Mouse (Mus musculus): Measurements from ENCODE around the gene Sept12. TPM values are rescaled to one million over a fixed set of nuclear protein-coding genes. Genes with fewer than 3 reads are reported as not detected.

Gene Sept12
- polyA plus RNA-seq, 1 experiment from 2014 or later: not detected

- Histone ChIP-seq H3K27ac (no peak overlapping the region), H3K9me3 (no peaks in the 10 kb centered on the region), H3K27me3 (replicated peaks) (no peaks in the 10 kb centered on the region), H3K4me3 (replicated peaks) (peak overlapping the region; percentile 33), H3K9ac (no peak overlapping the region), H3K4me2 (peak overlapping the region; percentile 42), H3K36me3 (no peaks in the 10 kb centered on the region), H3K4me1 (peaks cover 8% of the 10 kb centered on the region; the same call in 1 of the 2 replicates)
- no peak for ATAC-seq (ENCODE audit: insufficient read depth, low FRiP score, low read depth)
- 74% methylated on average over 12 of the region's 12 CpGs for WGBS
These were observed 10.4 kb upstream of the Sept12 start for GRCm38 (mm10) chr16:5008076-5008475.

GRCm38 (mm10) chr16:5007492-5007891 is 9.8 kb upstream of the Sept12 start:
- H3K9ac ChIP-seq: no peak overlapping the region
- H3K36me3 ChIP-seq: no peaks in the 10 kb centered on the region
- 0 out of 2 replicates have a peak overlapping the region, but pooled peaks have one; percentile 12 for H3K27ac ChIP-seq
- ATAC-seq (ENCODE audit: insufficient read depth, low FRiP score, low read depth): peak; percentile 41; the same call in 1 of the 2 replicates
- H3K9me3 ChIP-seq: no peaks in the 10 kb centered on the region
- peaks cover 4% of the 10 kb centered on the region; the same call in 1 of the 2 replicates for H3K4me1 ChIP-seq
- peak overlapping the region; percentile 33 for H3K4me3 ChIP-seq (replicated peaks)
- no peaks in the 10 kb centered on the region for H3K27me3 ChIP-seq (replicated peaks)
- WGBS: 29% methylated on average over 6 of the region's 6 CpGs
- peak overlapping the region; percentile 42 for H3K4me2 ChIP-seq

DNA sequence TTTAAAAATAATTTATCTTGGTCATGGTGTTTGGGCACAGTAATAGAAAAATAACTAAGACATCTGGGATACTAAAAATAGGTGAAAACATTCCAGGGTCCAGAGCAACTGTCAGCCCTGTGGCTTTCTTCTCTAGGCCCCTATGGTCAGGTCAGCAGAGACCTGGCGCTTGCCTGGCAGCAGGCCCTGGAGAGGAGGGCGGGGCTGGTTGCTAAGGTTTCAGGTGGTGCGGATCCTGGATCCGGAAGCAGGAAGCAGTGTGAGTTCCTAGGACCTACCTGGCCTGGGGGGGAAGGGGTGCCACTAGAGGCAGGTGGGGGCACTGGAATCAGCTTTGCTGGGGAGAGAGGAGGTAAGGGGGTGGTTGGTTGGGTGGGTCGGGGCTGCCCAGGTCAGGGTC is 9.4 kb upstream of the Sept12 start, which contains the start of gene Smim22:
Gene Smim22 (plus strand): TSS at position 222 of the 400 bp plus-strand sequence.
- Histone ChIP-seq H3K36me3 (no peaks in the 10 kb centered on the region), H3K4me3 (replicated peaks) (peak within 1 kb of the TSS; percentile 33), H3K27ac (0 out of 2 replicates have a peak within 1 kb of the TSS, but pooled peaks have one; percentile 12), H3K9ac (no peak within 1 kb of the TSS), H3K9me3 (no peaks in the 10 kb centered on the region), H3K4me1 (peaks cover under 1% of the 10 kb centered on the region; the same call in 1 of the 2 replicates), H3K27me3 (replicated peaks) (no peaks in the 10 kb centered on the region), H3K4me2 (peak within 1 kb of the TSS; percentile 42)
- WGBS: 39% methylated on average over 5 of the region's 5 CpGs
- peak; percentile 78 for ATAC-seq (ENCODE audit: insufficient read depth, low FRiP score, low read depth)

GRCm38 (mm10) chr16:5000611-5001010 is 3.0 kb upstream of the Sept12 start:
- Histone ChIP-seq H3K27ac (no peak overlapping the region), H3K4me1 (no peaks in the 10 kb centered on the region), H3K9me3 (no peaks in the 10 kb centered on the region), H3K4me3 (replicated peaks) (no peak overlapping the region), H3K4me2 (no peak overlapping the region), H3K27me3 (replicated peaks) (no peaks in the 10 kb centered on the region), H3K36me3 (no peaks in the 10 kb centered on the region), H3K9ac (no peak overlapping the region)
- no peak for ATAC-seq (ENCODE audit: insufficient read depth, low FRiP score, low read depth)
- WGBS: 62% methylated on average over 3 of the region's 3 CpGs

DNA sequence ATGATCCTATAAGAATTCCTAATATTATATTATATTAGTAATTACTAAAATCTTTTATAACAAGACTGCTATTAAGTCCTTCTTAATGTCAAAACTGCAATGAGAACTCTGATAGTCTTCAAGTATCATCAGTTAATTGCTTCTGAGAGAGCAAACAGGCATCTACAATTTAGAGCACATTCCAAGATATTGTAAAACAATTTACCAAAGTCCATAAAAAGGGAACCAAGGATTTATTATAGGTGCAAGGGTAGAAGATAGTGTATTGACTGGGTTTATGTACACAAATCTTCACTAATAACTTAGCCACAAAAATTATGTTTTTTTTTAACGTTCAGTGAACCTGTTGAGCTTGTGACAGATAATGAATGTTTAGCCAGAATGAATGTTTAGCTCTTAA is 1.3 kb upstream of the Sept12 start:
- 32% methylated on average over 1 of the region's 1 CpGs for WGBS
- Histone ChIP-seq H3K9ac (no peak overlapping the region), H3K4me2 (no peak overlapping the region), H3K4me3 (replicated peaks) (no peak overlapping the region), H3K27me3 (replicated peaks) (no peaks in the 10 kb centered on the region), H3K36me3 (no peaks in the 10 kb centered on the region), H3K27ac (no peak overlapping the region), H3K4me1 (no peaks in the 10 kb centered on the region), H3K9me3 (no peaks in the 10 kb centered on the region)
- no peak for ATAC-seq (ENCODE audit: insufficient read depth, low FRiP score, low read depth)

DNA sequence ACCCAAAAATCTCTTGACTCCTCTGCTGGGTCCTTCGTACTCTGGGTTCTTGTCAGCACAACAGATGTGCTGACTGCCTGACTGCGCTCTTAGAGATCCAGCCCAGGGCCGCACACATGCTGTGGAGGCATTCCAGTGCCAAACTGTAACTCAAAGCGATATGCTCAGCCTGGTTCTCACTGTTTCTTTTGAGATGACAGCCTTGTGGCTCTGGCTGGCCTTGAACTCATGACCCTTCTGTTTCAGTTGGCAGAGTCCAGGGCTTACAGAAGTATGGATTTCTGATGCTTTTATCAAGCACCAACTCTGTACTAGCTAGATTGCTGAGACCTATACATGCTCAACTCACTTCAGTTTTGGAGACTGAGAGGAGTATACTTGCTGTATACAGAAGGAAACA is 4.4 kb downstream of the Sept12 start:
- Histone ChIP-seq H3K27ac (no peak overlapping the region), H3K27me3 (replicated peaks) (no peaks in the 10 kb centered on the region), H3K4me2 (no peak overlapping the region), H3K36me3 (no peaks in the 10 kb centered on the region), H3K9me3 (no peaks in the 10 kb centered on the region), H3K4me3 (replicated peaks) (no peak overlapping the region), H3K4me1 (no peaks in the 10 kb centered on the region), H3K9ac (no peak overlapping the region)
- 86% methylated on average over 4 of the region's 4 CpGs for WGBS
- ATAC-seq (ENCODE audit: insufficient read depth, low FRiP score, low read depth): no peak

GRCm38 (mm10) chr16:4984717-4985116 is 12.9 kb downstream of the Sept12 start:
- Histone ChIP-seq H3K27me3 (replicated peaks) (no peaks in the 10 kb centered on the region), H3K4me1 (no peaks in the 10 kb centered on the region), H3K4me3 (replicated peaks) (no peak overlapping the region), H3K4me2 (no peak overlapping the region), H3K36me3 (no peaks in the 10 kb centered on the region), H3K9me3 (no peaks in the 10 kb centered on the region), H3K27ac (no peak overlapping the region), H3K9ac (no peak overlapping the region)
- no peak for ATAC-seq (ENCODE audit: insufficient read depth, low FRiP score, low read depth)
- 85% methylated on average over 12 of the region's 12 CpGs for WGBS

DNA sequence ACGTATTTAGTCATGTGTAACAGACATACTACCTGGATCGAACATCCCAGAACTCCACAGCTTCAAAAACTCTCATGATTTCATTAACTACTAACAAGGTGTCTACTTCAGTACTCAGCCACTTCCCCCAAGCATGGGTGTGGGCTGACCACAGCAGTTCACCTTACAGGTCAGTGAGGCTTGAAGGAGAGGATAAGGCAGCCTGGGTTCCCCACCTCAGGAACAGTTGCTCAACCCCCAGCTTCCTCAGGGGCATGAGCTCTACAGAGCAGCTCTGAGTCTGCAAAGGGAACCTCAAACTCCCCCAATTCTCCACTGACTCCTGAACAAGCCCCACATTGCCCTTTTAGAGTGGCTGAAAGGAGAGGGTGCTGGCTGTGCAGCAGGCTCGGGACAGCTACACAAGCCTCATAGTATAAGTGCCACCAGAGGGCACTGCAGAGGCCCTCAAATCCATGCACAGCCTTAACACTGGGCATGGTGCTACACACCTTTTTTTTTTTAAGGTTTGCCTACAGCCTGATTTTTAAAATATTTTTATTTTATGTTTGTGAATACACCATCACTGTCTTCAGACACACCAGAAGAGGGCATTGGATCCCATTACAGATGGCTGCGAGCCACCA is 17.8 kb downstream of the Sept12 start:
- Histone ChIP-seq H3K4me3 (replicated peaks) (no peak overlapping the region), H3K9ac (no peak overlapping the region), H3K27ac (no peak overlapping the region), H3K4me1 (no peaks in the 10 kb centered on the region), H3K4me2 (no peak overlapping the region), H3K9me3 (no peaks in the 10 kb centered on the region), H3K27me3 (replicated peaks) (no peaks in the 10 kb centered on the region), H3K36me3 (no peaks in the 10 kb centered on the region)
- ATAC-seq (ENCODE audit: insufficient read depth, low FRiP score, low read depth): 0 out of 2 replicates have a peak, but pooled peaks have one; percentile 47
- 72% methylated on average over 4 of the region's 4 CpGs for WGBS

- Histone ChIP-seq H3K27ac (no peak overlapping the region), H3K27me3 (replicated peaks) (no peaks in the 10 kb centered on the region), H3K9me3 (no peaks in the 10 kb centered on the region), H3K36me3 (no peaks in the 10 kb centered on the region), H3K4me3 (replicated peaks) (no peak overlapping the region), H3K4me1 (no peaks in the 10 kb centered on the region), H3K4me2 (no peak overlapping the region), H3K9ac (no peak overlapping the region)
- 43% methylated on average over 5 of the region's 5 CpGs for WGBS
- 0 out of 2 replicates have a peak, but pooled peaks have one; percentile 21 for ATAC-seq (ENCODE audit: insufficient read depth, low FRiP score, low read depth)
These were observed 19.2 kb downstream of the Sept12 start for GRCm38 (mm10) chr16:4978275-4979051.

GRCm38 (mm10) chr16:4976180-4976579 is 21.5 kb downstream of the Sept12 start:
- no peaks in the 10 kb centered on the region for H3K9me3 ChIP-seq
- H3K27me3 ChIP-seq (replicated peaks): no peaks in the 10 kb centered on the region
- WGBS: 62% methylated on average over 2 of the region's 2 CpGs
- no peak overlapping the region for H3K9ac ChIP-seq
- no peak overlapping the region for H3K4me2 ChIP-seq
- no peak overlapping the region for H3K27ac ChIP-seq
- no peak overlapping the region for H3K4me3 ChIP-seq (replicated peaks)
- H3K36me3 ChIP-seq: no peaks in the 10 kb centered on the region
- H3K4me1 ChIP-seq: no peaks in the 10 kb centered on the region
- no peak for ATAC-seq (ENCODE audit: insufficient read depth, low FRiP score, low read depth)

DNA sequence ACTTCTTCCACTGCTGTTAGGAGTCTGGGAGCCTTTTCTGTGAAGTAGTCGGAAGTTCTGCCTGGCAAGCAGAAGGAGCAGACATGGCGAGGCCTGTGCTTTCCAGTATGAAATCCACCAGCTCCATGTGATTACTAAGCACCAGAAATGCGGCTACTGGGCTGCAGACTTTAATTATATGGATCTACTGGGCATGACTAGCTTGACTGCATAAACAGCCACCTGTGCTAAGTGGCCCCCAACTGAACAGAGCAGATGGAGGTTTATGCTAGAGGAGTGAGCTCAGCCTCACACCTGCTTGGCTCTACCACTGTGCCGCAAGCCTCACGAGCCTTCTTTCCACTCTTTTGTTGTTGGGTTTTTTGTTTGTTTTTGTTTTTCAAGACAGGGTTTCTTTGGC is 23.1 kb downstream of the Sept12 start:
- no peaks in the 10 kb centered on the region for H3K9me3 ChIP-seq
- no peaks in the 10 kb centered on the region for H3K27me3 ChIP-seq (replicated peaks)
- H3K27ac ChIP-seq: no peak overlapping the region
- no peak overlapping the region for H3K9ac ChIP-seq
- WGBS: 90% methylated on average over 5 of the region's 5 CpGs
- no peak overlapping the region for H3K4me2 ChIP-seq
- H3K4me1 ChIP-seq: no peaks in the 10 kb centered on the region
- no peak for ATAC-seq (ENCODE audit: insufficient read depth, low FRiP score, low read depth)
- no peaks in the 10 kb centered on the region for H3K36me3 ChIP-seq
- no peak overlapping the region for H3K4me3 ChIP-seq (replicated peaks)

- H3K9ac ChIP-seq: no peak overlapping the region
- H3K9me3 ChIP-seq: no peaks in the 10 kb centered on the region
- no peaks in the 10 kb centered on the region for H3K4me1 ChIP-seq
- no peaks in the 10 kb centered on the region for H3K27me3 ChIP-seq (replicated peaks)
- H3K27ac ChIP-seq: no peak overlapping the region
- WGBS: 62% methylated on average over 4 of the region's 4 CpGs
- no peaks in the 10 kb centered on the region for H3K36me3 ChIP-seq
- H3K4me3 ChIP-seq (replicated peaks): no peak overlapping the region
- no peak overlapping the region for H3K4me2 ChIP-seq
- ATAC-seq (ENCODE audit: insufficient read depth, low FRiP score, low read depth): no peak
These were observed 26.0 kb downstream of the Sept12 start for GRCm38 (mm10) chr16:4971626-4972025.
